Mouse (Mus musculus) hindbrain, embryonic 15.5 days (tissue): ENCODE measurements around the gene Gm9922. TPM values are rescaled to one million over a fixed set of nuclear protein-coding genes. Genes with fewer than 3 reads are reported as not detected.

Source experiments
- polyA plus RNA-seq: library from polyadenylated mRNA; unstranded; fragments of >200 nt; fragmentation: Nextera tagmentation; extraction: Ambion mirVana; gene quantifications from 2 replicates; pipeline ENCODE4 v1.2.1, GENCODE M21; 2015

Gene Gm9922
- polyA plus RNA-seq, 1 experiment from 2014 or later = not detected

Other genes starting within 250 kb of the Gm9922 start
- 11.3 and 11.9 TPM in 2 replicates for gene Tbc1d4, start 120.6 kb downstream of the Gm9922 start, polyA plus RNA-seq
- 88.1 and 93.4 TPM in 2 replicates for gene Commd6, start 89.1 kb downstream of the Gm9922 start, polyA plus RNA-seq
- gene Uchl3, start 75.8 kb downstream of the Gm9922 start, polyA plus RNA-seq = 252 and 255 TPM in 2 replicates
- gene Lmo7, start 143 bp upstream of the Gm9922 start, polyA plus RNA-seq = 1.7 TPM in 2 replicates